Mouse (Mus musculus) heart, embryonic 15.5 days (tissue): Measurements from ENCODE around the gene Crocc. TPM values are rescaled to one million over a fixed set of nuclear protein-coding genes. Genes with fewer than 3 reads are reported as not detected.

Experiments used
- polyA plus RNA-seq: library from polyadenylated mRNA; unstranded; fragments of >200 nt; fragmentation: Nextera tagmentation; extraction: Ambion mirVana; gene quantifications from 2 replicates; pipeline ENCODE4 v1.2.1, GENCODE M21; 2015

Crocc gene
- polyA plus RNA-seq, 1 experiment from 2014 or later = 3.4 TPM

Other genes with a start within 250 kb of the Crocc start
- 0.14 and 0.34 TPM in 2 replicates for gene Padi3, start 249.9 kb downstream of the Crocc start, polyA plus RNA-seq
- gene Padi1, start 214.8 kb downstream of the Crocc start, polyA plus RNA-seq = 0.05 and 0.08 TPM in 2 replicates
- gene Padi2, start 154.2 kb downstream of the Crocc start, polyA plus RNA-seq = 1.2 and 3.1 TPM in 2 replicates
- 812 and 965 TPM in 2 replicates for gene Sdhb, start 99.3 kb downstream of the Crocc start, polyA plus RNA-seq
- gene Atp13a2, start 73.7 kb downstream of the Crocc start, polyA plus RNA-seq = 23.4 and 38.8 TPM in 2 replicates
- gene Mfap2, start 50.1 kb downstream of the Crocc start, polyA plus RNA-seq = 237 and 341 TPM in 2 replicates
- gene Necap2, start 17.8 kb upstream of the Crocc start, polyA plus RNA-seq = 38.6 and 52.4 TPM in 2 replicates
- gene Spata21, start 27.8 kb upstream of the Crocc start, polyA plus RNA-seq = 0.26 TPM in 1 of 2 replicates, not detected in the other
- 30.1 and 32.8 TPM in 2 replicates for gene Szrd1, start 79.2 kb upstream of the Crocc start, polyA plus RNA-seq
- 10.3 and 15.3 TPM in 2 replicates for gene Fbxo42, start 87.4 kb upstream of the Crocc start, polyA plus RNA-seq
- gene Rsg1, start 153.4 kb upstream of the Crocc start, polyA plus RNA-seq = 1.9 and 3.2 TPM in 2 replicates
- gene Arhgef19, start 178.9 kb upstream of the Crocc start, polyA plus RNA-seq = 3.2 and 5.7 TPM in 2 replicates
- 2.7 and 4.2 TPM in 2 replicates for gene Epha2, start 240.7 kb upstream of the Crocc start, polyA plus RNA-seq